Mouse (Mus musculus) liver, embryonic 12.5 days (tissue): ENCODE measurements around the gene Gm10644. TPM values are rescaled to one million over a fixed set of nuclear protein-coding genes. Genes with fewer than 3 reads are reported as not detected.
"Not testable (repeated sequence)": the region's sequence is repeated elsewhere in the genome, so short reads cannot be mapped to it uniquely, and the experiment has no call there.

Experiments used
- ATAC-seq: fragments of 200-750 bp; cut with Nextera tagmentation; 2 replicates; pipeline ENCODE4 v1.8.0; 2017; ENCODE audit warnings: moderate number of reproducible peaks, mild to moderate bottlenecking, moderate library complexity
- H3K27ac ChIP-seq: fragments of 300-500 bp; sonication (generic); 2 replicates; pipeline ENCODE4 v1.5.1; 2016; ENCODE audit warnings: mild to moderate bottlenecking
- H3K27me3 ChIP-seq: fragments of 300-500 bp; sonication (generic); replicated peaks from 2 replicates; pipeline ENCODE4 v1.6.1; 2016; ENCODE audit warnings: mild to moderate bottlenecking, moderate library complexity
- H3K36me3 ChIP-seq: fragments of 300-500 bp; sonication (generic); 2 replicates; pipeline ENCODE4 v1.6.1; 2016; ENCODE audit warnings: mild to moderate bottlenecking, moderate library complexity
- H3K4me1 ChIP-seq: fragments of 300-500 bp; sonication (generic); 2 replicates; pipeline ENCODE4 v1.6.1; 2016
- H3K4me2 ChIP-seq: fragments of 300-500 bp; sonication (generic); 2 replicates; pipeline ENCODE4 v1.6.1; 2016; ENCODE audit warnings: mild to moderate bottlenecking, moderate library complexity
- H3K4me3 ChIP-seq: fragments of 300-500 bp; sonication (generic); 2 replicates; pipeline ENCODE4 v1.5.1; 2016; ENCODE audit warnings: mild to moderate bottlenecking, moderate library complexity
- H3K9ac ChIP-seq: fragments of 300-500 bp; sonication (generic); 2 replicates; pipeline ENCODE4 v1.6.1; 2016; ENCODE audit warnings: mild to moderate bottlenecking, moderate library complexity
- H3K9me3 ChIP-seq: fragments of 300-500 bp; sonication (generic); replicated peaks from 2 replicates; pipeline ENCODE4 v1.6.1; 2016; ENCODE audit warnings: mild to moderate bottlenecking, moderate library complexity
- WGBS: fragments of 180-500 bp; shearing (Covaris S2); methylation state at CpG from one replicate; pipeline ENCODE4 v1.1.7; 2016; ENCODE audit not compliant: insufficient replicate concordance; 5-methylcytosine and 5-hydroxymethylcytosine counted together
- polyA plus RNA-seq: library from polyadenylated mRNA; unstranded; fragments of >200 nt; fragmentation: Nextera tagmentation; extraction: Ambion mirVana; gene quantifications from 2 replicates; pipeline ENCODE4 v1.2.1, GENCODE M21; 2016

Gene Gm10644
- polyA plus RNA-seq, 1 experiment from 2014 or later, result 0.15 TPM

DNA sequence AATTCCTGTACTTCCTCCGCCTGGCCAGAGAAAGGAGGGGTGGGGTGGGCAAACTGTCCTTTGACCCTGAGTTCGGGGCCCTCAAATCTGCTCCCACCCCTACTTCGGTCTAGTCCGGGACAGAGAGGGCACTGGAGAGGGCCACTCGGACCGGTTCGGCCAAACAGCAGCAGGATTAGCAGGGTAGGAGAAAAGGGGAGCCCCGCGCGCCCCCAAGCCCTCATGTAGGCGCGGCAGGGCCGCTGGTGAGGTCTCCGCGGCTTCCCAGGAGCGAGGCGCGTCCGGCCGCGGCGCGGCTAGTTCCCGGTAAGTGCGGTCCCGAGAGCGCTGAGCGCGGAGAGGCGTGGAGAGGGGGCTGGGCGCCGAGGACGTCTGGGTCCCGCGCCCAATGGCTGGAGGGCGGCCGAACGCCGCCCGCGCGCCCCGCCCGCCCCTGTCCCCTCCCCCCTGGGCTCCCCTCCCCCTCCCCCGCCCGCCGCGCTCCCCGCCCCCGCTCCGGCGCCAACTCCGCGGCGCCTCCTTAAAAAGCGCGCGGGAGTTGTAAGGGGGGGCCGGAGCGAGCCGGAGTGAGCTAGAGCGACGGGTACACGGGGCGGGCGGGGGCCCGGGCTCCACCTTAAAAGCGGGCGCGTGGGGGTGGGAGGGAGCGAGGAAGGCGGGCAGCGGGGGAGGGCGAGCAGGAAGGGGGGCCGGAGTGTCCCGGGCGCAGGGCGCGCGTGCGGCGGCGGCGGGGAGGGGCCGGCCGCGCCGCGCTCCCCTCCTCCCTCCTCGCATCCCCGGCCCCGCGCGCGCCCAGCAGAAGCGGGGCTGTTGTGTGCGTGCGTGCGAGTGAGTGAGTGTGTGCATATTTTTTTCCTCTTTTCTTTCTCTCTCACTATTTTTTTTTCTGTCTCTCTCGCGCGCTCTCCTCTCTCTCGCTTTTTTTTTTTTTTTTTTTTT is 41.8 kb upstream of the Gm10644 start:
- H3K4me2 ChIP-seq, result peak overlapping the region; percentile 97
- H3K4me1 ChIP-seq, result peaks cover 62% of the 10 kb centered on the region
- ATAC-seq, result peak; percentile 85
- WGBS, result 2% methylated on average over 58 of the region's 103 CpGs
- peak overlapping the region; percentile 95 for H3K27ac ChIP-seq
- no peaks in the 10 kb centered on the region for H3K9me3 ChIP-seq
- no peaks in the 10 kb centered on the region for H3K27me3 ChIP-seq
- peak overlapping the region; percentile 89 for H3K4me3 ChIP-seq
- peaks cover 54% of the 10 kb centered on the region for H3K36me3 ChIP-seq
- H3K9ac ChIP-seq, result peak overlapping the region; percentile 94

DNA sequence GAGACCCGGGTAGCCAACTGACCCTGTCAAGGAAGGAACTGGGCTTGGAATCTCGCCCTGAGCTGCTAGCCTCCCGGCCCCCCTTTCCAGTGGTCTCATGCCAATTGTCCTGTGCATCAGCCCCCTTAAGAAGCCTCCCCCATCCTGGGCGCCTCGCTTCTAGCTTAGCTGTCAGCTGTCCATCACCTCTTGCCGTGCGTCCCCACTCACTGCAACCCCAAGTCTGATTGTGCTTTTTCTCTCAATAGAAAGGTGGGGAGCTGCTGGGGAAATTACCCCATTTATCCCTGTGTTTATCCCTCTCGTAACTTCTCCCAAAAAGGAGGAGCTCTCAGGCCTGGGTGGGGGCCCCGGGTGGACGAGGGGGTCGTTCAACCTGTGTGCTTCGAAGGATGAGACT is 41.0 kb upstream of the Gm10644 start:
- H3K36me3 ChIP-seq, result peaks cover 54% of the 10 kb centered on the region
- 38% methylated on average over 12 of the region's 12 CpGs for WGBS
- no peaks in the 10 kb centered on the region for H3K27me3 ChIP-seq
- H3K9ac ChIP-seq, result peak overlapping the region; percentile 94; the same call in 1 of the 2 replicates
- H3K4me1 ChIP-seq, result peaks cover 63% of the 10 kb centered on the region
- H3K9me3 ChIP-seq, result no peaks in the 10 kb centered on the region
- no peak for ATAC-seq
- peak overlapping the region; percentile 89 for H3K4me3 ChIP-seq
- peak overlapping the region; percentile 95 for H3K27ac ChIP-seq
- peak overlapping the region; percentile 97 for H3K4me2 ChIP-seq

DNA sequence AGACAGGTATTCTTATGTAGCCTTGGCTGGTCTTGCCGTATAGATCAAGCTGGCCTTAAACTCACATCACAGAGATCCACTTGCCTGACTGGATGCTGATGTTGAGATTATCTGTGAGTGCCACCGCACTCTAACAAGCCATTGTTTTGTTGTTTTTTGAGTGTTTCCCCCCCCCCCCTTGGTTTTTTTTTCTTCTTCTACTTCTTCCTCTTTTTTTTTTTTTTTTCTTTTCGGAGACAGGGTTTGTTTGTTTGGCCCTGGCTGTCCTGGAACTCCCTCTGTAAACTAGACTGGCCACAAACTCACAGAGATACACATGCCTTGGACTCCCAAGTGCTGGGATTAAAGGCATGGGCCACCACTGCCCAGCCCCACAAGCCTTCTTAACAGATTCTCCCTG is 39.0 kb upstream of the Gm10644 start:
- peaks cover 53% of the 10 kb centered on the region for H3K4me1 ChIP-seq
- ATAC-seq, result no peak
- H3K27me3 ChIP-seq, result no peaks in the 10 kb centered on the region
- peaks cover 50% of the 10 kb centered on the region for H3K36me3 ChIP-seq
- WGBS, result 57% methylated on average over 3 of the region's 3 CpGs
- no peaks in the 10 kb centered on the region for H3K9me3 ChIP-seq
- H3K27ac ChIP-seq, result 0 out of 2 replicates have a peak overlapping the region, but pooled peaks have one; percentile 51
- no peak overlapping the region for H3K4me2 ChIP-seq
- no peak overlapping the region for H3K4me3 ChIP-seq
- no peak overlapping the region; the same call in 1 of the 2 replicates for H3K9ac ChIP-seq

DNA sequence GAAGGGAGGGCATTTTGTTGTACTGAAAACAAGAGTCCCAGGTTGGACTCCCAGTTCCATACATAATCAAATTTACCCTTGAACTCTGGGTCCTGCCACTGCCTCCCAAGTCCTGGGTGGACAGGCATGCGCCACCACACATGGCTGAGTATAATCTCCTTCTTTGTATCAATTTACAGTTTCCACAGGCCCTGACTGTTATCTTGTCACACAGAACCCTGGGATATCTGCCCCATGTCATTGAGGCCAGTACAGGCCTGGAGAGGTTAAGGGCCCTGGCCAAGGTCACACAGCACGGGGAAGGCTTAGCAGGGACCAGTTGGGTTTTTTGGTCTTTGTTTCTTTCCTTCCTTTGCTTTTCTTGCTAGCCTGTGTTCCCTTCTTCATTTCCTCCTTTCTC is 37.5 kb upstream of the Gm10644 start:
- peak; percentile 67 for ATAC-seq
- Histone ChIP-seq H3K9me3 (no peaks in the 10 kb centered on the region), H3K4me1 (peaks cover 49% of the 10 kb centered on the region), H3K27ac (peak overlapping the region; percentile 33), H3K4me2 (peak overlapping the region; percentile 12; the same call in 1 of the 2 replicates), H3K4me3 (no peak overlapping the region), H3K9ac (no peak overlapping the region; the same call in 1 of the 2 replicates), H3K27me3 (no peaks in the 10 kb centered on the region), H3K36me3 (peaks cover 62% of the 10 kb centered on the region)
- 29% methylated on average over 2 of the region's 2 CpGs for WGBS

DNA sequence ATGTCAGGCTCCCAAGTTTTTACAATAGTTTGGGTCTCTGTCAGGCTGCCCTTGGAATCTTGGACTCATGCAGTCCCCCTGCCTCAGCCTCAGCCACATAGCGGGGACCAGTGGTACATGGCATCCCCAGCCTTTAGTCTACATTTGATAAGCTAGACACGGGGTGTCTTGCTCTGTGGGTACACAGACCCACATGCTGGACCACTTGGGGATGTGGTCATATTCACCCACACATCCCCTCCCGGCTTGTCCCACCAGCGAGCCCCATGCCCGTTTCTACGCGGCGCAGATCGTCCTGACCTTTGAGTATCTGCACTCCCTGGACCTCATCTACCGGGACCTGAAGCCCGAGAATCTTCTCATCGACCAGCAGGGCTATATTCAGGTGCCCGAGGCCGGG is 35.2 kb upstream of the Gm10644 start:
- Histone ChIP-seq H3K36me3 (peaks cover 80% of the 10 kb centered on the region), H3K9me3 (no peaks in the 10 kb centered on the region), H3K4me3 (no peak overlapping the region), H3K27ac (no peak overlapping the region), H3K4me2 (no peak overlapping the region), H3K9ac (no peak overlapping the region), H3K27me3 (no peaks in the 10 kb centered on the region), H3K4me1 (peaks cover 38% of the 10 kb centered on the region)
- no peak for ATAC-seq
- WGBS, result 88% methylated on average over 14 of the region's 14 CpGs

DNA sequence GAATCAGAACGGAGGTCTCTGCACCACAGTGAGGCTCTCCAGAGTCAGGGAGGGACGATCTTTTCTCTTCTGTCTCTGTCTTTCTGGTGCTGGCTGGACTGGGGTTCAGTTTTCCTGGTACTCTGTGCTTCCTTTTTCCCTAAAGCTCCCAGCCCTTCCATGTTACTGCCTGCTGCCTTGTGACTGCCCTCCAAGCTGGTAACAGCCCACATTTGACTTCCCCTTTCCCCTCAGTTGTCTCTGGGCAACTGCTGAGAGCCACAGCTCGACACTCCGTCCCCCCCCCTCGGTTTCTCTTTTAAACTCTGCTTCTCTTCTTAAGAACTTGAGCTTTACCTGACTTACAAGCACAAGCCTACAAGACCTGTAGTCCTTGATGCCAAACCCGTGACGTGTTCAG is 34.2 kb upstream of the Gm10644 start:
- no peak for ATAC-seq
- no peaks in the 10 kb centered on the region for H3K9me3 ChIP-seq
- H3K27me3 ChIP-seq, result no peaks in the 10 kb centered on the region
- no peak overlapping the region for H3K27ac ChIP-seq
- peaks cover 31% of the 10 kb centered on the region for H3K4me1 ChIP-seq
- WGBS, result 55% methylated on average over 7 of the region's 7 CpGs
- H3K4me2 ChIP-seq, result no peak overlapping the region
- H3K36me3 ChIP-seq, result peaks cover 80% of the 10 kb centered on the region
- H3K4me3 ChIP-seq, result no peak overlapping the region
- H3K9ac ChIP-seq, result no peak overlapping the region

DNA sequence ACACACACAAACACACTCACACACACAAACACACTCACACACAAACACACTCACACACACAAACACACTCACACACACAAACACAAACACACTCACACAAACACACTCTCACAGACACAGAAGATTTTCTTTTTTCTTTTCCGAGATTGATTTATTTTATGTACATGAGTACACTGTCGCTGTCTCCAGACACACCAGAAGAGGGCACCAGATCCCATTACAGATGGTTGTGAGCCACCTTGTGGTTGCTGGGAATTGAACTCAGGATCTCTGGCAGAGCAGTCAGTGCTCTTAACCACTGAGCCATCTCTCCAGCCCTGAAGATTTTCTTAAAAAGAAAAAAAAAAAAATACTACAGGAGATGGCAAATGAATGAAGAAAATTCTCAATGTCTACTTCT is 28.2 kb upstream of the Gm10644 start:
- Histone ChIP-seq H3K36me3 (peaks cover 83% of the 10 kb centered on the region), H3K4me1 (peaks cover 16% of the 10 kb centered on the region)
- not testable (repeated sequence) for H3K9ac ChIP-seq, H3K4me2 ChIP-seq, H3K4me3 ChIP-seq, ATAC-seq, H3K27ac ChIP-seq, H3K9me3 ChIP-seq, H3K27me3 ChIP-seq
- WGBS, result 96% methylated on average over 2 of the region's 2 CpGs

DNA sequence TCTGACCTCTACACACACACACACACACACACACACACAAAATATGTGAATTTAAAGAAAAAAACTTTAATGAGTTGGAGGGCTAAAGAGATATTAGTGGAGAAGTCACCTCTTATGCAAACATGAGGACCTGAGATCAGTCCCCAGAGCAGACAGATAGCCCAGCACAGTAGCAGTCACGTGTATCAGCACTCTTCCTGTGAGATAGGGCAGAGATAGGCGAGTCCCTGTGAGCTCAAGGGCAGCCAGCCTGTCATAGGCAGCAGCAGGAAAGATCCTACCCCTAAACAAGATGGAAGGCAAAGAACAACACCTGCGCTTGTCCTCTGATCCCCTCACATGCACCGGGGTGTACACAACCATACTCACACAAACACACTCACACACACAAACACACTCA is 27.4 kb upstream of the Gm10644 start:
- WGBS, result 57% methylated on average over 4 of the region's 4 CpGs
- 0 out of 2 replicates have a peak, but pooled peaks cover 3% of the 10 kb centered on the region for H3K9me3 ChIP-seq
- peaks cover 24% of the 10 kb centered on the region for H3K4me1 ChIP-seq
- no peak overlapping the region for H3K9ac ChIP-seq
- H3K4me3 ChIP-seq, result no peak overlapping the region
- H3K27ac ChIP-seq, result no peak overlapping the region
- H3K27me3 ChIP-seq, result no peaks in the 10 kb centered on the region
- no peak overlapping the region for H3K4me2 ChIP-seq
- ATAC-seq, result peak; percentile 75
- H3K36me3 ChIP-seq, result peaks cover 79% of the 10 kb centered on the region

DNA sequence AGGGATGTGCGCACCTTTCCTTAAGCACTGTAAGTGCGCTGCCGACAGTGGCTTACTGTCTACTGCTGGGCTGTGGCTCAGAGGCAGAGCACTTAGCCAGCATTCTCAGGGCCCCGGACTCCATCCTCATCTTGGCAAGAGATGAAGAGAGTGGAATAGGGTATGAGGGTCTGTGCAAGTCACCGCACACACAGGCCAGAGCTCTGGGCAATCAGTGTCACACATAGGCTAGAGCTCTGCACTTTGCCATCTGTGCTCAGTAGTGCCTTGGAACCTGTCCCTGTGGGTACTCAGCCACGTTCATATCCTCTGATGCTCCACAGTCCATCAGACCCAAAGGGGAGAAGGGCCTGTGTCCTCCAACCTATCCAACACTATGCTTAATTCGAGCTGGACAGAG is 26.5 kb upstream of the Gm10644 start:
- H3K36me3 ChIP-seq, result peaks cover 70% of the 10 kb centered on the region
- H3K9ac ChIP-seq, result no peak overlapping the region
- WGBS, result 90% methylated on average over 7 of the region's 7 CpGs
- peaks cover 32% of the 10 kb centered on the region for H3K4me1 ChIP-seq
- H3K4me2 ChIP-seq, result no peak overlapping the region
- H3K27me3 ChIP-seq, result no peaks in the 10 kb centered on the region
- ATAC-seq, result no peak
- 0 out of 2 replicates have a peak, but pooled peaks cover 3% of the 10 kb centered on the region for H3K9me3 ChIP-seq
- H3K4me3 ChIP-seq, result no peak overlapping the region
- H3K27ac ChIP-seq, result no peak overlapping the region

DNA sequence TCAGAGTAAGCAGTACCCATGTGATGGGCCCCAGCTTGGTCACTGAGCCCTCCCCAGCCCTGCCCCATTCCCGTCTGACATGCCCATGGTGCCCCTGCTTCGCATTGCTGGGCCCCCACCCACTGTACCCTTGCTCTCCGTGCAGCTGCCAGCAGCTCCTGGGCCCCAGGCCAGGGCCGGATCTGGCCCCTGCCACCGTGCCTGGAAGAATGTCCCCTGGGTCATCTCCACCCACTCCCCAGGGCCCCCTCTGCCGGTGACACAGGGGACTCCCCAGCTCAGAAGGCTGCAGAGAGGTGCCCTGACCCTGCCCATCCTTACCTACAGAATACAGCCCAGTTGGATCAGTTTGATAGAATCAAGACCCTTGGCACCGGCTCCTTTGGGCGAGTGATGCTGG is 25.8 kb upstream of the Gm10644 start:
- Histone ChIP-seq H3K4me2 (no peak overlapping the region), H3K36me3 (peaks cover 63% of the 10 kb centered on the region), H3K4me3 (no peak overlapping the region), H3K9me3 (0 out of 2 replicates have a peak, but pooled peaks cover 3% of the 10 kb centered on the region), H3K27me3 (no peaks in the 10 kb centered on the region), H3K9ac (no peak overlapping the region), H3K4me1 (peaks cover 38% of the 10 kb centered on the region), H3K27ac (no peak overlapping the region)
- no peak for ATAC-seq
- 81% methylated on average over 8 of the region's 8 CpGs for WGBS

DNA sequence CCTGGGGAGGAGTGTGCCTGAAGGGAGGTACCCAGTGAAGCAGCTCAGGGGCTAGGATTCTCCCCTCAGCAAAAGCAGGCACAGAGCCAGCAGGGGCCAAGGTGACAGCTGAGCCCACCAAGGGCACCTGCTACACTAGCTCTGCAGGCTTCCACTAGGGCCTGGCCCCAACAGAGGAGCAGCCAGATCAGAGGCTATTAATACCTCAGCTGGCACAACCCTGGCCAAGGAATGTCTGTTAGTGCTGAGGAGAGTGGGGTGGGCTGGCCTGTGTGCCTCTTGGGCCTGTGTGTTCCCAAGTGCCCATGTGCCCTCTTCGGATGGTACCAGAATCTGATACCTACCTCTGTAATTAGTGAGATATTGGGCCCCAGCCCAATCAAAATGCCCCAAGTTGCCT is 25.2 kb upstream of the Gm10644 start:
- H3K27me3 ChIP-seq, result no peaks in the 10 kb centered on the region
- WGBS, result 82% methylated on average over 1 of the region's 1 CpGs
- no peak overlapping the region for H3K9ac ChIP-seq
- H3K36me3 ChIP-seq, result peaks cover 59% of the 10 kb centered on the region
- no peak for ATAC-seq
- no peak overlapping the region for H3K27ac ChIP-seq
- H3K4me2 ChIP-seq, result no peak overlapping the region
- H3K4me3 ChIP-seq, result no peak overlapping the region
- H3K4me1 ChIP-seq, result peaks cover 39% of the 10 kb centered on the region
- H3K9me3 ChIP-seq, result 0 out of 2 replicates have a peak, but pooled peaks cover 3% of the 10 kb centered on the region

DNA sequence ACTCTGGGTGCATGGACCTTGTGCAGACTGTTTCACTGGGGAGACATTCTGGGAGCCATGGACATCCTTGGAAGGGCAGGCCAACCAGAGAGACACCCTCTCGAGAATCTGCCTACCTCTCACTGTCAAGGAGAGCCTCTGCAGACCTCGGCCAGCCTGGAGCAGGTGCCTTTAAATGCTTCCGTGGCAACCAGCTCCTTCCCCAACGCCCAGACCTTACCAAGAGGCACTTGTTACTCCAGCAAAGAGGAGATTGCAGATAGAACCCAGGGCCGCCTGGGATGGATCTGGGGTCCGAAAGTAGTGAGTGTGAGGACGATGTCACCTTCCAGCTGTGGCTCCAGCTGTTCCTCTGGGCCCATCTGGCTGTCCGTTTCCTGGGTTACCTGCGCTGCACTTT is 23.2 kb upstream of the Gm10644 start:
- no peak for ATAC-seq
- Histone ChIP-seq H3K4me2 (no peak overlapping the region), H3K4me1 (peaks cover 57% of the 10 kb centered on the region), H3K36me3 (peaks cover 40% of the 10 kb centered on the region), H3K9ac (no peak overlapping the region), H3K4me3 (no peak overlapping the region), H3K27ac (0 out of 2 replicates have a peak overlapping the region, but pooled peaks have one; percentile 28), H3K9me3 (0 out of 2 replicates have a peak, but pooled peaks cover 3% of the 10 kb centered on the region), H3K27me3 (no peaks in the 10 kb centered on the region)
- WGBS, result 75% methylated on average over 9 of the region's 9 CpGs
